Mouse (Mus musculus) embryonic facial prominence, embryonic 15.5 days (tissue): ENCODE results near the gene Pglyrp4. TPM values are rescaled to one million over a fixed set of nuclear protein-coding genes. Genes with fewer than 3 reads are reported as not detected.

Experiments used
- polyA plus RNA-seq: library from polyadenylated mRNA; unstranded; fragments of >200 nt; fragmentation: Nextera tagmentation; extraction: Ambion mirVana; gene quantifications from 2 replicates; pipeline ENCODE4 v1.2.1, GENCODE M21; 2015

Gene Pglyrp4
- polyA plus RNA-seq, 1 experiment from 2014 or later: 0.41 TPM

Other genes starting within 250 kb of the Pglyrp4 start
- gene Snapin, start 235.9 kb upstream of the Pglyrp4 start, polyA plus RNA-seq: 95.4 and 104 TPM in 2 replicates
- 155 and 159 TPM in 2 replicates for gene Chtop, start 217.4 kb upstream of the Pglyrp4 start, polyA plus RNA-seq
- 52.3 and 63.7 TPM in 2 replicates for gene S100a1, start 212.5 kb upstream of the Pglyrp4 start, polyA plus RNA-seq
- gene S100a13, start 212.5 kb upstream of the Pglyrp4 start, polyA plus RNA-seq: 45.9 and 51.8 TPM in 2 replicates
- gene S100a14, start 200.1 kb upstream of the Pglyrp4 start, polyA plus RNA-seq: 134 and 141 TPM in 2 replicates
- gene S100a16, start 189.7 kb upstream of the Pglyrp4 start, polyA plus RNA-seq: 321 and 322 TPM in 2 replicates
- 35.0 and 74.2 TPM in 2 replicates for gene S100a3, start 166.3 kb upstream of the Pglyrp4 start, polyA plus RNA-seq
- gene S100a2, start 136.7 kb upstream of the Pglyrp4 start, polyA plus RNA-seq: not detected in 2 replicates
- gene Gm42674, start 125.0 kb upstream of the Pglyrp4 start, polyA plus RNA-seq: not detected in 2 replicates
- 24.9 and 31.5 TPM in 2 replicates for gene S100a4, start 123.1 kb upstream of the Pglyrp4 start, polyA plus RNA-seq
- 2.8 and 3.1 TPM in 2 replicates for gene S100a5, start 118.4 kb upstream of the Pglyrp4 start, polyA plus RNA-seq
- 449 and 474 TPM in 2 replicates for gene S100a6, start 114.0 kb upstream of the Pglyrp4 start, polyA plus RNA-seq
- gene S100a7a, start 72.9 kb upstream of the Pglyrp4 start, polyA plus RNA-seq: 6.0 and 8.7 TPM in 2 replicates
- gene S100a8, start 57.9 kb upstream of the Pglyrp4 start, polyA plus RNA-seq: 35.0 and 35.3 TPM in 2 replicates
- 22.1 TPM in 2 replicates for gene S100a9, start 31.2 kb upstream of the Pglyrp4 start, polyA plus RNA-seq
- gene Gm5849, start 51.0 kb downstream of the Pglyrp4 start, polyA plus RNA-seq: not detected in 2 replicates